Mouse (Mus musculus) layer of hippocampus, postnatal 10 days (tissue): ENCODE measurements around the gene Nbeal2. TPM values are rescaled to one million over a fixed set of nuclear protein-coding genes. Genes with fewer than 3 reads are reported as not detected.

Experiments used
- DNase-seq, 2 experiments: peaks; one replicate each; pipeline ENCODE4 v3.0.0; 2021; ENCODE audit warnings: low spot score in 2 of 2
- microRNA-seq, 2 experiments: library from miRNA; unstranded; fragments of <30 nt; microRNA quantifications; one replicate each; pipeline ENCODE4 v1.2.0; 2021
- total RNA-seq, 2 experiments: library from RNA; stranded (reverse); gene quantifications; 2 replicates each; pipeline ENCODE4 v1.2.3; 2021

The Nbeal2 gene
- total RNA-seq, 2 experiments from 2014 or later = 9.1 to 9.8 TPM

- DNase-seq = no peak
These were observed 36.9 kb downstream of the Nbeal2 start for GRCm38 (mm10) chr9:110617081-110617480.

GRCm38 (mm10) chr9:110611471-110611870 is 42.5 kb downstream of the Nbeal2 start:
- DNase-seq = no peak

GRCm38 (mm10) chr9:110583521-110583920 is 70.4 kb downstream of the Nbeal2 start:
- DNase-seq = no peak

- no peak for DNase-seq
These were observed 71.8 kb downstream of the Nbeal2 start for GRCm38 (mm10) chr9:110582161-110582560.

Small RNA genes within 50 kb of the gene (microRNA-seq; reads per million reads assigned to microRNA genes)
- 0.20 to 0.67 reads per million in 2 experiments for gene Mir8107

Other genes starting within 250 kb of the Nbeal2 start
- gene Ptpn23, start 245.9 kb downstream of the Nbeal2 start, total RNA-seq = 10 to 100 TPM; 49.9 to 57.0 TPM
- 1 to 10 TPM in 1 of 2 experiments, not detected in 1; 5.9 TPM for gene Ngp, start 234.4 kb downstream of the Nbeal2 start, total RNA-seq
- 10 to 100 TPM; 29.5 to 31.4 TPM for gene Klhl18, start 177.5 kb downstream of the Nbeal2 start, total RNA-seq
- 1 to 10 TPM; 4.2 to 5.2 TPM for gene Kif9, start 177.2 kb downstream of the Nbeal2 start, total RNA-seq
- 10 to 100 TPM; 70.5 to 74.8 TPM for gene Setd2, start 121.6 kb downstream of the Nbeal2 start, total RNA-seq
- gene Nradd, start 29.7 kb downstream of the Nbeal2 start, total RNA-seq = 1 to 10 TPM; 2.1 to 2.6 TPM
- gene Ccdc12, start 2.3 kb upstream of the Nbeal2 start, total RNA-seq = 10 to 100 TPM; 46.7 to 49.7 TPM
- gene Myl3, start 87.7 kb upstream of the Nbeal2 start, total RNA-seq = under 1 TPM; 0.49 to 0.75 TPM
- gene Pth1r, start 93.0 kb upstream of the Nbeal2 start, total RNA-seq = 1 to 10 TPM; 6.7 to 7.6 TPM
- gene Prss42, start 144.0 kb upstream of the Nbeal2 start, total RNA-seq = not detected
- gene Prss44, start 159.8 kb upstream of the Nbeal2 start, total RNA-seq = not detected
- gene Prss43, start 172.5 kb upstream of the Nbeal2 start, total RNA-seq = under 1 TPM; 0.21 to 0.27 TPM
- under 1 TPM; 0.50 to 0.74 TPM for gene Prss45, start 180.4 kb upstream of the Nbeal2 start, total RNA-seq
- under 1 TPM in 1 of 2 experiments, not detected in 1; 0.39 TPM for gene Prss46, start 190.3 kb upstream of the Nbeal2 start, total RNA-seq
- under 1 TPM; 0.31 to 0.41 TPM for gene Prss50, start 203.8 kb upstream of the Nbeal2 start, total RNA-seq
- 10 to 100 TPM; 11.6 to 15.4 TPM for gene Als2cl, start 225.7 kb upstream of the Nbeal2 start, total RNA-seq
- 1 to 10 TPM; 1.7 to 1.8 TPM for gene Tmie, start 226.0 kb upstream of the Nbeal2 start, total RNA-seq